Mouse (Mus musculus) kidney, adult 18-20 months (tissue): ENCODE data around the gene Med13l.

ENCODE experiments used
- DNase-seq: peaks from one replicate; pipeline ENCODE4 v3.0.0; 2021

The Med13l gene

GRCm38 (mm10) chr5:118751446-118752179 lies 191.1 kb downstream of the Med13l start:
- DNase-seq: peak; percentile 19

DNA sequence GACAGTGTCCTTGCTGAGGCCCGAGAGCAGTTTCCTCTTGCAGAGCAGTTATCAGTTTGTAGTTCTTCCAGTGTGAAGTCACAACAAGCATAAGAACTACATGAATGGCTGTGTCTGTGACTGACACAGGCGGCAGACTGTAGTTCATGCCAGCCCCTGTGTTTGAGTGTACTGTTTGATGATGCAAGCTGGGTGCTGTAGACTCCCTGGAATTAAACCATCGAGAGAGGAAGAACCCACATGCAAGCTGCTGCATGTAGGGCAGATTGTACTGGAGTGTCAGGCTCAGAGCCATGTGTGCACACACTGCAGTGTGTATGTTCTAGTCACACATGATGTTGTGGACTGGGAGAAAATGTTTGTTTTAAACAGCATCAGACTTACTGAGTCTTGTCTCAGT lies 192.4 kb downstream of the Med13l start:
- no peak for DNase-seq

GRCm38 (mm10) chr5:118753471-118754044 lies 193.1 kb downstream of the Med13l start:
- DNase-seq: no peak

DNA sequence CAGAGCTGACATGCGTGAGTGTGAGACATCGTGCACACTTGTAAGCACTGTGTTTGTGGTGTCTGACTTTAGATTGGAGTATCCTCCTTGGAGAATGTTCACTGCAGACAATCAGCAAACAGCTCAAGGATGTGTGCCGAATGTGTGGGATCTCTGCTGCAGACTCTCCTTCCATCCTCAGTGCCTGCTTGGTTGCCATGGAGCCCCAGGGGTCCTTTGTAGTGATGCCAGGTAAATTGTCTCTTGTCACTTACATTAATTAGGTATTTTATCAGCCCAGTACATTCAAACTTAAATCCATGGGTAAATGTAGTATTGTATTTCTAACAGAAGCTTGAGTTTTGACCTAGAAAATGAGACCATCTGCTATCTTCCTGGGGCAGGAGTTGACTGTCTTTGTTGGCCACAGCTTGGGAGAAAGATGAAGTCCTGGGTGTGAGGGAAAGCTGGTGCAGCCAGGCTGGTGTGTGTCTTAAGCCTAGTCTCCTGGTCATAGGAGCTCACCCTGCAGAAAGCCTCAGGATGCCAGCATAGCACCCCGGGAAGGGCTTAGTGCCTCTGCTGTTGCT lies 193.8 kb downstream of the Med13l start:
- no peak for DNase-seq

DNA sequence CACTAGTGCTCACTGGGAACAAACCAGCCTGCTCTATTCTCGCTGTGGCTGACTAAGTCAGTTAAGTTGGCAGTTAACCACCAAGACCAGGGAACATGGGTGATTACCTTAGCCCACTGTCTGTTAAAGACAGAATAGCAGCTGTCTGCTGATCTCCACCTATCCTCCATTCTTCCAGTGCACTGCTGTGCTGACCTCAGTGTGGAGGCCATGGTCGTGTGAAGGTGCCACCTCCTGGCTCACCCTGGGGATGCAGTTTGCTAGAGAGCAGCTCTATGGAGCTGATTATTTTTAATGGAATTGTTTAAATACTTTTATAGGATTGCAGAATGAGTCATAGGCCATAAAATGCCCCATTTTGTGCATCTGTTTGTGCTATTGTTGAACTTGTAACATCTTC lies 195.6 kb downstream of the Med13l start:
- no peak for DNase-seq

DNA sequence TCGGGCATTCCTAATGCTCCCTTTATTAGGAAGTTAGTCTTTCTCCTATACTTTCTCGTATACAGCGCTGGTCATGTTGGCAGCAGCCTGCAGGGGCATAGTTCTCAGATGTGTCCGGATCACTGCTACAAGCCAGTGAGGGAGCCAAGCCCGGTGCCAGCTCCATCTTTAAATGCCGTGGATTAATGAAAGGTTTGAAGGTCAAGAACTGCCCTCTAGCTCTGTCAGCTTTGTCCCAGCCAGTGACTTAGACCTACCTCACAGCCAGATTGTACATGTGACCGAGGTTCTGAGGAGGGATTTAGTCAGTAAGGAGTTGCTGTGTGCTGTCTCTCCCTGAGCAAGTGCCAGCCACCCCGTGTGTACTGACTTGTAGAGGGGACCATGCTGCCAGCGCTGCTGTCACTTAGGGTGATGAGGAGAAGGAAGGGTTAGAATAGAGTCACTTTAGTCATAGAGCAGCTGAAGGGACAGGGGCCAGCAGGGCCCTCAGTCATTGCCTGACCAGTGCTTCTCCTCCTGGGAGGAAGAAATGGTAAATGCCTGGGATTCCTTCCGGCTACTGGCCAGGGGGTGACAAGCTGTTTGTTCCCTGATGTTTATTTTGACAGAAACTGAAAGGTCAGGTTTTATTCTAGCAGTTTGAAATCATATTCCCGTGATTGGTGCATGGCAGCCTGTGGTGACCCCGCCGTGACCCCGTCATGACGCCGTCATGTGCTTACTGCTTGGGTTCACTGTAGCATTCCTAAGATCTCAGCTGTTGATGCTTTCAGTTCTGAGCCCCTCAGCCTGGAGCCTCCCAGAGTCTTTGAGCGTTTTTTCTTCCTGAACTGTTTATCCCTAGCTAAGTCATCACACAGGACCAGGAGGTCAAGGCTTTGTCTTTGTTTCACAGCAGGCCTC lies 197.2 kb downstream of the Med13l start:
- peak; percentile 47 for DNase-seq

DNA sequence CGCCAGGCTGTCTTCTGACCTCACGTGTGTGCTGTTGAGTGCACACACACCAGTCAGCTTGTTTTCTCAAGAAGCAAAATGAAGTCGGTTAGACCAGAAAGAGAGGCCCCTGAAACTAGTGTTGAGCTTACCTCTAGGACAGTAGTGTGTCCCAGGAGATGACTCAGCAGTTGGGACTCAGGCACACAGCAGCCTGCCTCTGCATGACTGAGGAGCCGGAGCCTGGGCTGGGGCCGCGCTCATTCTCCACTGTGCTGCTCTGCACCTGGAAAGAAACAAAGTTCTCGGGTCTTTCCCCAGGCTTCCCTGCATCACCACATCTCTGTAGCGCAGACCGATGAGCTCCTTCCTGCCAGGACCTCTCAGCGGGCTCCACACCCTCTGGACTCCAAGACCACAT lies 200.5 kb downstream of the Med13l start:
- no peak for DNase-seq

- DNase-seq: no peak
Observed at GRCm38 (mm10) chr5:118762499-118763185, 202.2 kb downstream of the Med13l start.

DNA sequence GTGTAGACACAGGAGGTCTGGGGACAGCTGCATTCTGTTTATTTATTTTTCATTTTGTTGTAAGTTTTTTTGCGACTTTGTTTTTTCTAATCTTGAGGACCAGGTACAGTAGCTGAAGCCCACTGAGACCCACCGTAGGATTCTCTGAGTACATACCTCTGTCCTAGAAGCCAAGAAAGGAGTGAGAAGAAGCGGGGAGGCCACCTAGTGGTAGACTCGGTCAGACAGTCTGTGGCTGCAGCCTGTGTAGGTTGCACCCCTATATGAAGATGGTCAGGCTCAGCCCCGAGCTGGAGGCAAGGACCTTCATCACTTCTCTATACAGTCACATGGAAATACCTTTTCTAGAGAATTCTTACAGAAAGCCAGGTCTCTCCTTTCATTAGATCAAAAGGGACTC lies 202.9 kb downstream of the Med13l start:
- peak; percentile 36 for DNase-seq

DNA sequence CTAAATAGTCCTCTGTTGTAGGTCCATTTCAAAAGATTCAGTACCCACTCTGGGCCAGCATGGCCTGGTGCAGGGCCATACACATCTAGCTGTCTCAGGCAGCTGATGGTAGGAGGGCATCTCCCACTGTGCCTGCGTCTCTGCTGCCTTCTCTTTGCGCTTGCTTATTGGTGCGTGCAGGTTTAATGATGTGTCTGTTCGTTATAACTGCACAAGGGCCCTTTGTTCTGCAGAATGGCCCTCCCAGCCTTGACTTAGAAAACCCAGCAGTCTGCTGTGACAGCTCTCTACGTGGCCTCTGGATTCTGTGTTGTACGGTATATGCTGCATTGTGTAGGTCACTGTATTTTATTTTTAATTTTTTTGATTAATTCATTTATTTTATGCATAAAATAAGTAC lies 208.7 kb downstream of the Med13l start:
- DNase-seq: no peak

DNA sequence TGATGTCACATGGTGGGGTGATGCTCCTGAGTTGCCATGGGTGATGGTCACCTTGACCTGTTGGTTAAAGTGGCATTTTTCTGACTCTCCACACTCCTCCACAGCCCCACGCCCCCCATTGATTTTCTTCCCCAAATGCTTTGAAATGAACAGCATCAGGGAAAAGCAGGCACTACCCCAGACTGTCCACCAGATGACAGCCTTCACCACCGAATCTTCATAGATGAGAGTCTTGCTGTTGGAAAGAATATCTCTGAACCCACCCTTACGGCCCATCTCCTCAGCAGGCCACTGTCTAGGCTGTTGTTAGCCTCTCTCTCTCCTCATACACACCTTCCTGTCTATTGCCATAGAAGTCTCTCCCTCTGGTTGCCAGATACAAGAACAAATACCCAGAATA lies 213.4 kb downstream of the Med13l start:
- no peak for DNase-seq

GRCm38 (mm10) chr5:118776396-118776795 lies 215.9 kb downstream of the Med13l start:
- DNase-seq: no peak

DNA sequence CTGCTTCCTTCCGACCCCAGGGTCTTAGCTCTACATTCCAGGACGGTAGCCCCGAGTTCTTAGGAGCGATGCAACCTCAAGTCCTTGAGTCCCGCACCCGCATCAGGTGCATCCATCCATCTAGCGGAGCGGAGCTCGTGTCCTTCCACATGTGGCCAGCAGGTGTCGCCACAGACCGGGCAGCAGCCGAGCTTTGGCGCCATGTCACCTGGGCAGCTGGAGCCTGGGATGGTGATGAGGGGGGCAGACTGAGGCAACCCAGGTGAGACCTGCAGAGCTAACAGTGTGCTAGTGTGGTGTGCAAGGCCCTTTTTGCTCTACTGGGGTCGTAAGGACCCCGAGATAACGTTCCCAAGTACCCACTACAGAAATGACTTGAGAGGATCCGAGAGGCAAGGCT lies 221.1 kb downstream of the Med13l start:
- peak; percentile 76 for DNase-seq

- no peak for DNase-seq
Observed at GRCm38 (mm10) chr5:118782139-118782538, 221.7 kb downstream of the Med13l start.

GRCm38 (mm10) chr5:118789226-118789625 lies 228.7 kb downstream of the Med13l start:
- no peak for DNase-seq

DNA sequence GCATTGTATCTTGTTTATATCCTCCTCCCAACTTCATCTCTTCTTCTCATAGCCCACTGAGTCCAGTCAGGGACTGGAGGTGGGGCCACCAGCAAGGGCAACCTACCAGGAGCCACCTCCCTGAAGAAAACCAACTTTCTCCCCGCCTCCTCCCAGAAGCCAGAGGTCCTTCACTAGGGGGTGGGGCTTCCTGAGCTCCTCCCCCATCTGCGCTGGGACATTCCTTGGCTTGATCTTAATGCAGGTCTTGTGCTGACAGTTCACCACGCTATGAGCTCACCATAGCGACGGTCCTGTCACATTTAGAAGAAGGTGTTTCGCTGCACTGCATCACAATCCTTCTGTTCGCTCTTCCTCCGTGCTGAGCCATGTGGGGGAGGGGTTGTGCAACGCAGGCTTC lies 229.3 kb downstream of the Med13l start:
- no peak for DNase-seq

- DNase-seq: no peak
Observed at GRCm38 (mm10) chr5:118797811-118798210, 237.3 kb downstream of the Med13l start.

DNA sequence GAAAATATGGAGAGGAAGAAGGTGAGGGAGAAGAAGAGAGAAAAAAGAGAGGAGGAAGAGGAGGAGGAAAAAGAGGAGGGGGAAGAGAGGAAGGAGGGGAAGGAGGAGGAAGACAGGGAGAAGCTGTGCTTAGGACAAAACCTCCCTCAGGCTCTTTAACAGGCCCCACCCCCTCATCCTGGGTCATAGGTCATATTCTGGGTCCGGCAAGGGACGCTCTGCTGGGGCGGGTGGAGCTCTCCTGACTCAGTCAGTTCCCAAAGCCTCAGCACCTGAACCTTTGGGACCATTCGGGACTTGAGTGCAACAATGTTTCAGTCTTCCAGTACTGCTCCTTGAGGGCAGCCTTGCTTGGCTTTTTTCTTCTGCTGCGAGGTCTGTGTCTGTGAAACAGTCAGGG lies 241.1 kb downstream of the Med13l start:
- DNase-seq: no peak

GRCm38 (mm10) chr5:118802036-118802435 lies 241.6 kb downstream of the Med13l start:
- DNase-seq: no peak

GRCm38 (mm10) chr5:118808946-118809345 lies 248.5 kb downstream of the Med13l start:
- no peak for DNase-seq

GRCm38 (mm10) chr5:118809588-118809987 lies 249.1 kb downstream of the Med13l start:
- no peak for DNase-seq

- DNase-seq: no peak
Observed at GRCm38 (mm10) chr5:118811690-118812089, 251.2 kb downstream of the Med13l start.

DNA sequence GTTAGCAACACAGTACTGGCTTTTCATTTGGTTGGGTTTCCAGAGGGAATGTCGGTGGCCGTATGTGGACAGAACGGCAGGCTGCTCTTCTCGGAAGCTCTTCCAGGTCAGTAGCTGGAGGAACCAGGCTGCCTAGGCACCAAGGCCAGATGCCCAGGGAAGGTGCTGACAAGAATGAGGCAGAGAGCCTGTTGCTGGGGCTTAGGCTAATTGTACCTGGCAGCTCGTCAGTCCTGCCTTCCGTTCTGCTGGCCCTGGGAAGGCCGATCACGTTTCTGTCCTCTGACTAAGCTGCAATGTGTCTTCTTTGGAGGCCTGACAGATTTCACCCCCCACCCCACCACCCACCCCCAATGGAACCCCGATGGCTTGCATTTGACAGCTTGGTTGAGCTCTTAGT lies 251.9 kb downstream of the Med13l start:
- no peak for DNase-seq
